Mouse (Mus musculus) E14TG2a.4 (cell line): Measurements from ENCODE around the gene Rnf32.

Source experiments
- CTCF ChIP-seq: conservative IDR thresholded peaks from 2 replicates; pipeline ENCODE4 v1.5.1; 2014; ENCODE audit warnings: low read length
- NANOG ChIP-seq: IDR thresholded peaks from 2 replicates; pipeline ENCODE4 v1.6.1; 2014; ENCODE audit warnings: borderline replicate concordance, low read length, mixed read lengths

GRCm38 (mm10) chr5:29238379-29238778 lies 42.6 kb downstream of the Rnf32 start:
- TF ChIP-seq CTCF (no peak), NANOG (no peak)
